Mouse (Mus musculus) kidney, adult 2 months (tissue): ENCODE data around the gene Fbrs. TPM values are rescaled to one million over a fixed set of nuclear protein-coding genes. Genes with fewer than 3 reads are reported as not detected.

Source experiments
- DNase-seq: peaks from one replicate; pipeline ENCODE4 v3.0.0; 2021
- H3K27ac ChIP-seq: fragments of 200-500 bp; 2 replicates; pipeline ENCODE4 v1.5.1; 2012; ENCODE audit warnings: low read depth, low read length, control low read depth, inconsistent platforms; ENCODE audit not compliant: insufficient read depth
- H3K27me3 ChIP-seq: fragments of 200-500 bp; replicated peaks from 2 replicates; pipeline ENCODE4 v1.6.1; 2012; ENCODE audit warnings: mild to moderate bottlenecking, moderate library complexity, low read length, inconsistent platforms; ENCODE audit not compliant: control insufficient read depth, insufficient read depth
- H3K36me3 ChIP-seq: fragments of 200-500 bp; 2 replicates; pipeline ENCODE4 v1.6.1; 2012; ENCODE audit warnings: mild to moderate bottlenecking, moderate library complexity, low read length, inconsistent platforms; ENCODE audit not compliant: control insufficient read depth, insufficient read depth
- H3K4me1 ChIP-seq: fragments of 200-500 bp; 2 replicates; pipeline ENCODE4 v1.6.1; 2011; ENCODE audit warnings: low read length; ENCODE audit not compliant: control insufficient read depth, insufficient read depth
- H3K4me3 ChIP-seq: fragments of 200-500 bp; 2 replicates; pipeline ENCODE4 v1.5.1; 2011; ENCODE audit warnings: mild to moderate bottlenecking, low read depth, low read length, control low read depth; ENCODE audit not compliant: insufficient read depth
- CTCF ChIP-seq: fragments of 200-500 bp; conservative IDR thresholded peaks from 2 replicates; pipeline ENCODE4 v1.5.1; 2011; ENCODE audit warnings: low read depth, mild to moderate bottlenecking, control low read depth, low read length, moderate library complexity, mixed read lengths; ENCODE audit not compliant: insufficient read depth, insufficient read length
- POLR2A ChIP-seq: fragments of 200-500 bp; IDR thresholded peaks from one replicate; pipeline ENCODE4 v1.6.1; 2011; ENCODE audit warnings: low read depth, low read length, control low read depth
- WGBS: fragments of 180-500 bp; shearing (Covaris S2); methylation state at CpG from one replicate; pipeline ENCODE4 v1.1.7; 2018; 5-methylcytosine and 5-hydroxymethylcytosine counted together
- polyA plus RNA-seq: library from polyadenylated mRNA; depleted of rRNA; stranded (reverse); fragments of >200 nt; gene quantifications from 2 replicates; pipeline ENCODE4 v1.2.3, GENCODE M21; 2012

Gene Fbrs
- polyA plus RNA-seq, 1 experiment = 23.7 TPM

GRCm38 (mm10) chr7:127470743-127471645 lies 8.0 kb upstream of the Fbrs start:
- Histone ChIP-seq H3K4me1 (peaks cover 10% of the 10 kb centered on the region; the same call in 1 of the 2 replicates), H3K4me3 (peak overlapping the region; percentile 82), H3K36me3 (peaks cover 2% of the 10 kb centered on the region), H3K27me3 (no peaks in the 10 kb centered on the region), H3K27ac (peak overlapping the region; percentile 94)
- no peak for TF ChIP-seq POLR2A
- no peak for TF ChIP-seq CTCF
- DNase-seq = peak; percentile 98
- under 1% methylated on average over 46 of the region's 46 CpGs for WGBS

GRCm38 (mm10) chr7:127471646-127472010 lies 7.4 kb upstream of the Fbrs start:
- TF ChIP-seq POLR2A (no peak), CTCF (no peak)
- H3K4me1 ChIP-seq = peaks cover 10% of the 10 kb centered on the region; the same call in 1 of the 2 replicates
- no peaks in the 10 kb centered on the region for H3K27me3 ChIP-seq
- peak overlapping the region; percentile 82 for H3K4me3 ChIP-seq
- WGBS = under 1% methylated on average over 25 of the region's 25 CpGs
- no peaks in the 10 kb centered on the region; the same call in none of the 2 replicates for H3K36me3 ChIP-seq
- no peak for DNase-seq
- peak overlapping the region; percentile 94 for H3K27ac ChIP-seq

GRCm38 (mm10) chr7:127472060-127472459 lies 6.9 kb upstream of the Fbrs start:
- Histone ChIP-seq H3K4me3 (peak overlapping the region; percentile 82), H3K27me3 (no peaks in the 10 kb centered on the region), H3K36me3 (no peaks in the 10 kb centered on the region; the same call in none of the 2 replicates), H3K4me1 (peaks cover 10% of the 10 kb centered on the region; the same call in 1 of the 2 replicates), H3K27ac (peak overlapping the region; percentile 94)
- WGBS = 1% methylated on average over 7 of the region's 7 CpGs
- DNase-seq = peak; percentile 16
- TF ChIP-seq POLR2A = no peak
- TF ChIP-seq CTCF = no peak

GRCm38 (mm10) chr7:127473705-127474104 lies 5.3 kb upstream of the Fbrs start:
- Histone ChIP-seq H3K27me3 (no peaks in the 10 kb centered on the region), H3K4me1 (peaks cover 10% of the 10 kb centered on the region; the same call in 1 of the 2 replicates), H3K36me3 (no peaks in the 10 kb centered on the region; the same call in none of the 2 replicates), H3K4me3 (no peak overlapping the region), H3K27ac (no peak overlapping the region)
- TF ChIP-seq POLR2A (no peak), CTCF (no peak)
- 90% methylated on average over 5 of the region's 5 CpGs for WGBS
- DNase-seq = no peak

GRCm38 (mm10) chr7:127474378-127475070 lies 4.5 kb upstream of the Fbrs start:
- H3K27me3 ChIP-seq = no peaks in the 10 kb centered on the region
- H3K4me1 ChIP-seq = peaks cover 10% of the 10 kb centered on the region; the same call in 1 of the 2 replicates
- H3K36me3 ChIP-seq = no peaks in the 10 kb centered on the region; the same call in none of the 2 replicates
- TF ChIP-seq POLR2A (no peak), CTCF (no peak)
- DNase-seq = peak; percentile 26
- WGBS = 57% methylated on average over 6 of the region's 6 CpGs
- H3K4me3 ChIP-seq = no peak overlapping the region
- no peak overlapping the region for H3K27ac ChIP-seq

GRCm38 (mm10) chr7:127475186-127475740 lies 3.7 kb upstream of the Fbrs start:
- no peak for DNase-seq
- Histone ChIP-seq H3K27me3 (no peaks in the 10 kb centered on the region), H3K36me3 (no peaks in the 10 kb centered on the region; the same call in none of the 2 replicates), H3K4me3 (no peak overlapping the region), H3K4me1 (peaks cover 10% of the 10 kb centered on the region; the same call in 1 of the 2 replicates), H3K27ac (no peak overlapping the region)
- 89% methylated on average over 11 of the region's 11 CpGs for WGBS
- no peak for TF ChIP-seq POLR2A
- TF ChIP-seq CTCF = no peak

- no peak for DNase-seq
- Histone ChIP-seq H3K27ac (no peak overlapping the region), H3K36me3 (no peaks in the 10 kb centered on the region; the same call in none of the 2 replicates), H3K4me1 (peaks cover 17% of the 10 kb centered on the region; the same call in 1 of the 2 replicates), H3K4me3 (no peak overlapping the region), H3K27me3 (no peaks in the 10 kb centered on the region)
- TF ChIP-seq CTCF (no peak), POLR2A (no peak)
- 94% methylated on average over 11 of the region's 11 CpGs for WGBS
Measured at GRCm38 (mm10) chr7:127476336-127476735, 2.7 kb upstream of the Fbrs start.
